Mouse (Mus musculus) brain, embryonic 14.5 days (tissue): ENCODE results near the gene Nectin1. TPM values are rescaled to one million over a fixed set of nuclear protein-coding genes. Genes with fewer than 3 reads are reported as not detected.

Source experiments
- DNase-seq: peaks from one replicate; pipeline ENCODE4 v3.0.0-alpha.2; 2011; ENCODE audit warnings: low read depth
- CTCF ChIP-seq: fragments of 200-500 bp; IDR thresholded peaks from 2 replicates; pipeline ENCODE4 v1.5.1; 2012; ENCODE audit warnings: inconsistent platforms, mild to moderate bottlenecking, moderate library complexity, borderline replicate concordance; ENCODE audit not compliant: insufficient read depth, insufficient read length; ENCODE audit errors: extremely low read depth
- POLR2A ChIP-seq: fragments of 200-500 bp; IDR thresholded peaks from 2 replicates; pipeline ENCODE4 v1.6.1; 2012; ENCODE audit warnings: mild to moderate bottlenecking, inconsistent platforms, borderline replicate concordance; ENCODE audit not compliant: poor library complexity, insufficient read depth, insufficient read length, severe bottlenecking; ENCODE audit errors: extremely low read depth
- polyA plus RNA-seq: library from polyadenylated mRNA; depleted of rRNA; stranded (reverse); fragments of >200 nt; gene quantifications from 2 replicates; pipeline ENCODE4 v1.2.3, GENCODE M21; 2012

Gene Nectin1
- polyA plus RNA-seq, 1 experiment, result 31.1 TPM

DNA sequence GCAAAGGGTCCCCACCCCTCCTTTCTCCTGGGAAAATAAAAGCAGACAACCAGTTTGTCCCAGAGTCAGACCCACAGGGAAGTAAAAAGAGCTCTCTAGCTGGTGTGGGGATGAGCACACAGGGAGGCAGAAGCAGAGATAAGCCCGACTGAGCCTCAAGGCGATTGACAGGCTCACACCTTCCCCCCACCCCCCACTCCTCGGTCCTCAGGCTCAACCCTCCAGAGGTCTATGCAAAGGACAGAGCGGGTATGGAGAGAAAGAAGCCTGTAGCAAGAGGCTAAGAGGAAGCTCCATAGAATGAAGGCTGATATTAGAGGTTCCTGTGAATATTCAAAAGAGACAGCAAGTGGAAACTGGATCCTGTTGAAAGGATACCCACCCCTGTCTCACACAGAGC is 19.7 kb upstream of the Nectin1 start:
- no peak for DNase-seq
- TF ChIP-seq CTCF, result no peak
- no peak for TF ChIP-seq POLR2A

DNA sequence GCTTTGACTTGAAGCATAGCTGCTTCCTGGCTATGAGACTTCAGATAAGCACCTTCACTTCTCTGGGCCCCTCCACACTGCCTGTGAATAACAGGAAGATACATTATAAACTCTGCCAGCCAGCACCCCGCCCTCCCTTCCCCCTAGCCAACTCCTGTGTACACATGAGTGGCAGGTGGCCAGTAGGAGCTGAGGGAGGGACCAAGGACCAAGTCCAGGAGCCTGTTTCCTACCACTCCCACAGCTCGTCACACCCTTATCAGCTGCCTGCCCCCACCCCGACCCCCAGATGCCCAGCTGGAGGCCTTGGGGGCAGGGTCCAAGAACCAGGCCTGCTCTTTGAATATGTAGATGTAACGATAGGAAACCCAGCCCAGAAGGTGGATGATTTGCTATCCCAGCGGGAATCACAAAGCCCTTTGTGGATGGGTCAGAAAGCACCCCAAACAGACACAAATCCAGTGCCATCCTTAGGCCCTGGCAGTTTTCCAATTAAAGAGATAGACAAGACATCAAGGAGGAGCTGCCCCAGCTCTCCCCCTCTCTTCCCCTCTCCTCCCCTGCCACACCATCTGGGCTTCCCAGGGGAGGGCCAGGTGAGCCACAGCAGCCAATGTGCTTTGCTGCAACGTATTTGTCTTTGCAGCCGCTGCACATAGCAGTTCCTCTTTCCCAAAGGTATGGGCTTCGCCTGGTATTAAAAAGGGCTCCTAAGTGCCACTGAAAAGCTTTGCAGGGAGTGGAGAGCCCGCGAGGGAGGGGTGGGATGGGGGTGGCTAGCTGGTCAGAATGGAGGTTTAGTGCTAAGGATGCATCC is 14.1 kb upstream of the Nectin1 start:
- TF ChIP-seq POLR2A (no peak), CTCF (no peak)
- DNase-seq, result no peak

DNA sequence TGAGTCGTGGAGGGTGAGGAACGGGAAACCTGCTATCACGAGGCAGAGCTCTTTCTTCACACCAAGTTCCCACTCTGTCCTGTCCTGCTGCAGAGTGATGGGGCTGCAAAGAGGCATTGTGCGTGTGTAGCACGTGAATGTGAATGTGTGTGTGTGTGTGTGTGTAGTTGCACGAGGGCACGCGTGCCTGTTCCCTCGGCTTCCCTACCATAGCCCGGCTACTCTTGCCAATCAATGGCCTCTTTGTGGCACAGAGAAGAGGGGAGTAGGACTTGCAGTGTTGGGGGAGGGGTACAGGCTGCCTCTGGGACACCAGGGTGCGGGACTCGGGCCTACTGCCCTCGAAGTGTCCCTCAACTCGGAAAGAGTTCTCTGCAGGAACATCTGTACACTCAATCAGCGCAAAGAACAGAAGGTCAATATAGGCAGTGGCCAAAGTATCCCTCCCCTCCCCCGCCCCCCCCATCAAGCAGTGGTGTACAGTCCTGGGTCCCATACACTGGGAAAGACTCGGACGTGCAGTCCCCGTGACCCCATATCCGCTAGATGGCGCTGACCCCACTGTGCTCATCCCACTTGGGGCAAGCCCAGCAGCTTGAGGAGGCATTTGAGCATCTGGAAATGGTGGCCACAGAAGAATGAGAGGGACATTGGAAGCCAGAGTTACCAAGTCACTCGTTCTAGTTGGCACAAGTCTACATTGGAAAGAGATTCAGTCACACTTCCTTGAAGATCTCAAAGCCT is 13.3 kb upstream of the Nectin1 start:
- peak; percentile 60 for TF ChIP-seq CTCF
- TF ChIP-seq POLR2A, result no peak
- DNase-seq, result peak; percentile 60

DNA sequence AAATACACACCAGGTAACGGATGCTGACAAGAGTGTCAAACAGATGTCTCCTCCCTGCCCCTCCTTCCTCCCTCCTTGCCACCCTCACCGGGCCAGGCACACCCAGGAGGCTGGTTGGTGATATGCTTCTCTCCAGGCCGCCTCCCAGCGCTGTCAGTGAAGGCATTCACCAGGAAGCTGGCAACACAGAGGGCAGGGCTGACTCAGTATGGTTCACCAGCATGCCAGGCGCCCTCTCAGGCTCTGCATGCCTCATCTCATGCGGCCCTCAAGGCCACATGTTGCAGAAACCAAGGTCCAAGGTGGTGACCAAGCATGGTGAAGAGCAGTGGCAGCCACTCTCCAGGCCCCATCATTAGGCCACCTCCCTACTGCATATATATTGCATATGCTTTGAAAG is 11.9 kb upstream of the Nectin1 start:
- no peak for TF ChIP-seq POLR2A
- no peak for TF ChIP-seq CTCF

DNA sequence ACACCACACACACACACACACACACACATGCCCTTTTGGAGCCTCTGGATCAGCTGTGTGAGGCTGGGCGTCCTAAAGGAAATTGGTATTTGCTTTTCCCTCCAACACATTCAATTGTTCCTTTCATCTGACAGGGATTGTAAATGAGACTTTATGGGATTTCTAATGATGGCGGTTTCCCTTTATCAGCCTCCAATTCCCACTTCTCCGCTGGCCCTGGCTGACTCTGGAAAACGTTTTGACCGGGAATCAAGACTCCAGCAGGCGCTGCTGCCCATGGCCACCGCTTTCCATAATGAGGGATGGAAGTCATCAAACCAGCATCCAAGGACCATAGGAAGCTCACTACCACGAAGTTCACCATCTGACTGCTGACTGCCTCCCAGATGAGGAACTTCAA is 11.1 kb upstream of the Nectin1 start:
- TF ChIP-seq CTCF, result no peak
- TF ChIP-seq POLR2A, result no peak
- no peak for DNase-seq

More for the DNA sequence above, 11.9 kb upstream of the Nectin1 start:
- no peak for DNase-seq

DNA sequence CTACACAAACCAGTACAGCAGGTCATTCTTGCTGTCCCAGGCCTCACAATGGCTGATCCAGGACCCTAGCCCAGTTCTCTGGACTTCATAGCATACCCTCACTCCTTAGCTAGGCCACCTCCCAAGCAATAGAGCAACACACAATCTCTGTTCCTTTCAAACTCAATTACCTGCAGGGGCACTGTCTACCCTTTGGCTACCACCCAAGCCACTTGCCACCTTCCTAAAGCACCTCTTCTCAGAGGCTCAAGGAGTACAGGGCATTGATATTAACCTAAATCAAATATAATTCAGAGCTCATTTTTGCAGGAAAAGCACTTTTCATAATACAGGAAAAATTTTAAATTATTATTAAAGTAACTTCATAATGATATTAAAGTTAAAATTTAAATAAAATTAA is 8.8 kb upstream of the Nectin1 start:
- no peak for DNase-seq
- TF ChIP-seq POLR2A (no peak), CTCF (no peak)

DNA sequence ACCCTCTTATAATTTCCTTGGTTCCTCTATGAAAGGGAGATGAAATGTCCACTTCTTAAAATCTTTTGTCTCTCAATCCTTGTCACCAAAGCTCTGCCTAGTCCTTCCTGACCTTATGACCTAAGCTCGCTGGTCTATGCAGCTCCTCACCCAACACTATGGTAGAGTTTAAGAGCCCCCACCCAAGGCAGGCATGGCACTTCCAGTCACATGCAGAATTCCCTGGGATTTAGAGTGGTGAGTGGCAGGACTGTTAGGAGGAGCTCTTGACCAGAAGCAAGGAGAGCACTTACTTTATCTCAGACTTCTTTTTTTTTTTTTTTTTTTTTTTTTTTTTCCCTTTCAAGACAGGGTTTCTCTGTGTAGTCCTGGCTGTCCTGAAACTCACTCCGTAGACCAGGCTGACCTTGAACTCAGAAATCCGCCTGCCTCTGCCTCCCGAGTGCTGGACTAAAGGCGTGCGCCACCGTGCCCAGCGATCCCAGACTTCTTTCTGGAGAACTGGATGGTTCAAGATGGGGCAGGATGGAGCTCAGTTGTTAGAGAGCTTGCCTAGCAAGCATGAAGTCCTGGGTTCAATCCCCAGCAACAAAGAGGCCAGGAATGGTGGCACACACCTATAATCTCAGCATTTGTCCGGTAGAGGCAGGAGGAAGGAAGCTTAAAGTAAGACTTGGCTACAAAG is 7.6 kb upstream of the Nectin1 start:
- TF ChIP-seq CTCF, result no peak
- no peak for TF ChIP-seq POLR2A
- no peak for DNase-seq

DNA sequence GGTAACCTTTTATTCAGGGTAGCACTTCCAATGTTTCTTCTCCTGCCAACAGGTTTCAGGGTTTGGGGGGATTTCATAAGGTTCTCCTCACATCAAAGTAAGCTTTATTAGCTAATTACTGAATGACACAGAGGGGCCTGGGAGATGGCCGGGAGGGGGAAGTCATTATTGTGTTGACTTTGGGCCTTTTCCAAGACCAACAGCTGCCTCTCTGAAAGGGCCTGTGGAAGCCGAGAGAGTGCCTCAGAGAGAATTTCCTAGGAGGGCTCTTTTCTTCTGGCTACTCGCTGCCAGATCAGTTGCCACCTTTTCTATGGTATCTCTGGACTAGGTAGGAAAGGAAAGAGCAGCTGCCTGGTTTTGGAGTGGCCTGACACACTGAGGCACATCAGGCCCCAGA is 6.5 kb upstream of the Nectin1 start:
- peak; percentile 45 for DNase-seq
- no peak for TF ChIP-seq CTCF

DNA sequence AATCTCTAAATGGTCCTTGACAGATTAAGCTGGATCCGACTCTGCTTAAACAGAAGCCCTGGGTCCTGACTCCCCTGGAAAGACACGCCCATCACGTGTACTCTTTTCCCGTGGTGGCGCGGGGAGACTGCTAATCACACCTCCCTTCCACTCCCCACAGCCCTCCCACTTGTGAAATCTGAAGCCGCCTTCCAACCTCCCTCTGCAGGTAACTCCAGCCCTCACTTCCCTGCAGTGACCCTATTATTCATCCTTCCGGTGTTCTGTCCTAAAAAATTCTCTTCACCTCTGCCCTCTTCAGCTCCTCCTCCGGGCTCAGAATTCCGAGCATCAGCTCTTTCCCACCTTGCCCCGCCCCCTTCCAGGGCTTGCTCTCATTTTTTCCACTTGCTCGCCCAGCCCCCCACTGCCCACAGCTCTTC is 5.9 kb upstream of the Nectin1 start:
- TF ChIP-seq POLR2A (no peak), CTCF (no peak)
- no peak for DNase-seq

DNA sequence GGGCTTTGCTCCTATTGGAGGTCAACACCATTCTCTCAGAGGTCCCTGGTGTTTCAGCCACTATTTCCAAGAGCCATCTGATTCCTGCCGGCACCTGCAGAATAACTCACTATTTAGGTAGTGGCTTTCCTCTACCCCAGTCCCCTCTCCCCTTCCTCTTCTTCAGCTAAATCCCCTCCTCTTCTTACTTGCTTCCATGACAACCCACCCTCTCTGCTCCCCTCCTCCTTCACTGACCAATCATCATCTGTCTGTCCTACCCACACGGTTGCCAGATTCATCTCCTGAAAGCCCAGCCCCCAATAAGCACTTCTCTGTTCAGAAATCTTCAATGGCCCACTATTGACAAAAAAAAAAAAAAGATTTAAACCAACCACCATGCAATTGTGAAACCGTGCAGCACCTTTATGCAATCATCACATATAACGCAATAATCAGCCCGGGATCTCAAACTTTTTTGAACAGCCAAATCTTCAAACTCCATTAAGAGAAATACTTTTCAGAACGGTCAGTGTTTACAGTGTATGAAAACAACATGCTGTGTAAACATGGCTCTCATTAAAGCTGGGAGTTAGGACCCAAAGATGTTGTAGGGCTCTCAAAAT is 5.2 kb upstream of the Nectin1 start:
- TF ChIP-seq POLR2A (no peak), CTCF (no peak)

DNA sequence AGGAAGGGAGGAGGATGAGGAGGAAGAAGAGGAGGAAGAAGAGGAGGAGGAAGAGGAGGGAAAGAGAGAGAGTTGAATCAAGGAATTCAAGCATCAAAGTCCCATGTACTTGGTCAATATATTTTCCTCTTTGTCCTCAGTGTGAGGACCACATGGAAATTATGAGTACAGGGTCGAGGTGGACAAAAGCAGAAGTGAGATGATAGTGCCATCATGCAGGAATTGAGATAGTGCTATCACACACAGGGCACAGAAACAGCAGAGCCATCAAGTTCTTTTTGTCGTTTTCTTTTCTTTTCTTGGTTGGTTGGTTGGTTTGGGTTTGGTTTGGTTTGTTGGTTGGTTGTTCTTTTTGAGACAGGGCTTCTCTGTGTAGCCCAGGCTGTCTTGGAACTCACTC is 2.5 kb upstream of the Nectin1 start:
- DNase-seq, result no peak
- TF ChIP-seq CTCF (no peak), POLR2A (no peak)

More for the DNA sequence above, 5.2 kb upstream of the Nectin1 start:
- DNase-seq, result peak; percentile 51
